Mouse (Mus musculus): Measurements from ENCODE around the gene Crybb1. TPM values are rescaled to one million over a fixed set of nuclear protein-coding genes. Genes with fewer than 3 reads are reported as not detected.

The Crybb1 gene
- polyA plus RNA-seq, 1 experiment, result 0.46 TPM

DNA sequence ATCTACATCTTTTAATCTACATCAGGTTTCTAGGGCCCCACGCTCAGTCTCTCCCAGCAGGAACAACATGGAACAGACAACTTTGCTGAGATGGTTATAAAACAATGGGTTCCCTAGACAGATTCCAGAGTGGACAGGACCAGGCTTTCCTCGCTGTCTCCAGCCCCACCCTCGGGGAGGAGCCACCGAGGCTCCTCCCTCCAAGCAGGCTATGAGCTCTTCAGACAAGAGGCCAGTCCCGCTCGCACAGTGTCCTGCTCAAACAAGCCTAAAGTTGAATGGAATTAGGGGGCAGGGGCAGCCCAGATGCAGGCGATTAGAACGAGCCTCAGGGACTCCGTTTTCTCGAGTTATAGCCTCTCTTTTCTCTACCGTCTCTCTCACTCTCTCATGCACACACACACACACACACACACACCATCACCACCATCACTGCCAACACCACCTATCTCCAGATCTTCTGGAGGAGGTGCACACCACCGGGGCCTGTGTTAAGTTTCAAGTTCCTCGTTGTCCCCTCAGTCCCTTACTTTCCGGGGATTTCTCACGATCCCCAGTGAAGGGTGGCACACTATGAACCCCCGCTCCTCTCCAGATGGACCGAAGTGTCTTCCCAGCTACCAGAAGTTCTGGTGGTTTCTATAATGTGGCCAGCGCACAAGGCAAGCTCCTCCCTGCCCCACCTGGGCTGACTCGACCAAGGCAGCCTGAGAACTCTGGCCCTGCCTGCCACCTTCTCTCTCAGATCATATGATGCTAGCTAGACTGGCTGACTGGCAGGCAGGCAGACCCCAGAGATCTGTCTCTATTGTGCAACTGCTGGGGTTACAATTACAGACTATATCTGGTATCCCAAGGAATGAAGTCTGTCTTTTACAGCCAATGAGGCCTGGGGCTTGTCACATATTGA is 42.0 kb upstream of the Crybb1 start:
- H3K27ac ChIP-seq (ENCODE audit: insufficient read depth, low read length), result no peak overlapping the region
- no peaks in the 10 kb centered on the region for H3K36me3 ChIP-seq (ENCODE audit: control insufficient read depth, insufficient read depth, low read length)
- H3K27me3 ChIP-seq (ENCODE audit: control insufficient read depth, insufficient read depth, low read length), result no peaks in the 10 kb centered on the region
- H3K4me3 ChIP-seq (ENCODE audit: extremely low read depth, insufficient read depth, insufficient read length), result no peak overlapping the region
- DNase-seq (ENCODE audit: low read depth in 1 of 2, low spot score in 2 of 2), result no peak
- TF ChIP-seq CTCF (IDR thresholded peaks at IDR 0.05; ENCODE audit: extremely low read depth, insufficient read depth, insufficient read length, insufficient replicate concordance) (no peak), POLR2A (IDR thresholded peaks at IDR 0.05; ENCODE audit: low read depth, low read length) (no peak)
- WGBS, result 70% methylated on average over 19 of the region's 19 CpGs
- H3K4me1 ChIP-seq (ENCODE audit: control insufficient read depth, insufficient read depth, insufficient read length), result no peaks in the 10 kb centered on the region; the same call in 1 of the 2 replicates

DNA sequence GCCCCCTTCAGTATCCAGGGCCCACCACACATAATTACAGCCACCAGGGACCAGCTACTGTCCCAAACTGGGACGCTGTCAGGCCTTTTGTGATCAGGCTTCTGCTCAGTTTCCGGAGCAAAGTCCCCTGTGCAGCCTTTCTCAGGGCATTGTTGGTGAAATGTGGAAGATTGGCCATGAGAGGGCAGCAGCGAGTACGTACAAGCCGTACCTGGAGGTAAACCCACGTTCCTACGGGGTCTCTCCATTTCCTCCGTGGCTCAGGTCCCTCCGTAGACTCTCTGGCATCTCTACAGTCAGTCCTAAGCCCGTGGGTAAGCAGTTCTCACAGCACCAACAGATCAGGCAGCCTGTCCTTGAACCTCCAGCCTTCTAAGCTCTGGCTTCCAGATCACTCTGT is 41.2 kb upstream of the Crybb1 start:
- Histone ChIP-seq H3K4me1 (ENCODE audit: control insufficient read depth, insufficient read depth, insufficient read length) (no peaks in the 10 kb centered on the region; the same call in 1 of the 2 replicates), H3K27me3 (ENCODE audit: control insufficient read depth, insufficient read depth, low read length) (no peaks in the 10 kb centered on the region), H3K4me3 (ENCODE audit: extremely low read depth, insufficient read depth, insufficient read length) (no peak overlapping the region), H3K36me3 (ENCODE audit: control insufficient read depth, insufficient read depth, low read length) (no peaks in the 10 kb centered on the region), H3K27ac (ENCODE audit: insufficient read depth, low read length) (no peak overlapping the region)
- peak; percentile 72; the same call in 1 of the 2 replicates for TF ChIP-seq CTCF (IDR thresholded peaks at IDR 0.05; ENCODE audit: extremely low read depth, insufficient read depth, insufficient read length, insufficient replicate concordance)
- TF ChIP-seq POLR2A (IDR thresholded peaks at IDR 0.05; ENCODE audit: low read depth, low read length), result no peak
- peak; percentile 25 to 55 for DNase-seq (ENCODE audit: low read depth in 1 of 2, low spot score in 2 of 2)
- 6% methylated on average over 10 of the region's 10 CpGs for WGBS

DNA sequence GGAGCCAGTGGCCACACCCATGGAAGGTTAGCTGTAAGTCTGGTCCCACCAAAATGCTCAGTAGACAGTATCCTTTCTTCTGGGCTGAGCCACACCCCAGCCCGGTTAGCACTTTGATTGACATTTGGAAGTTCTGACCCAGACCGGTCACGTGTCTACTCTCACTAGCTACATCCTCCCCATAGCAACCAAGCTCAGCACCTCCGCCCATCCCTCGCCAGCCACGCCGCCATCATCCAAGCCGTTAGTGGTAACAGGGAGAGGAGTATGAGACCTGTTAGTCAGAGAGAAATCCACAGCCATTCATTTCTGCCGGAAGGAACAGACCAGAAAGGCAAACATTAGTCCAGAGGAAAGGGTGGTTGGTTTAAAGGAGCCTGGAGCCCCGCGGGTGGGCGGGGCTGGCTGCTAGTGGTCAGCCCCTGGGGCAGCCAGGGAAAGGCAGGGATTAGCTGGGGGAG is 40.3 kb upstream of the Crybb1 start:
- Histone ChIP-seq H3K27me3 (ENCODE audit: control insufficient read depth, insufficient read depth, low read length) (no peaks in the 10 kb centered on the region), H3K36me3 (ENCODE audit: control insufficient read depth, insufficient read depth, low read length) (no peaks in the 10 kb centered on the region)
- WGBS, result 74% methylated on average over 12 of the region's 12 CpGs

DNA sequence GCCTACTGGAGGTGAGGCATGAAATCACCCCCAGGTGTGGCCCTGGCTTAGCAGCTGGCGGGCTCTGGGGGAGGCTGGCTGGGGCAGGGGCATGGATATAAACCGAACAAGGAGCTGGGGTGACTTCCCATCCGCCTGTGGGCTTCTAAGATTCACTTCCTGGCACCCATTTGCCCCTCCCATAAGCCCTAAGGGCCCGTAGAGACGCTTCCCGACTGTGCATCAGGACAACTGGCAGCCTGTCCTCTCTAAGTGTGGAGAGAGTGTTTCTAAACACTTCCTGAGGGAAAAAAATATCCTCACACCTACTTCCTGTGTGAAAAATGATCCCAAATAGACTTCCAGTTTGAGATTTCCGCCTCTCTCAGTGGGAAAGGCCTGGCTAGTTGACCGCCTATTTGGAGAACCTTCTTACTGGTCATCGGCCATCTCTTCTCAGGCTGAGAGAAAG is 39.8 kb upstream of the Crybb1 start:
- TF ChIP-seq POLR2A (IDR thresholded peaks at IDR 0.05; ENCODE audit: low read depth, low read length) (no peak), CTCF (IDR thresholded peaks at IDR 0.05; ENCODE audit: extremely low read depth, insufficient read depth, insufficient read length, insufficient replicate concordance) (no peak)
- no peak for DNase-seq (ENCODE audit: low read depth in 1 of 2, low spot score in 2 of 2)
- no peaks in the 10 kb centered on the region for H3K36me3 ChIP-seq (ENCODE audit: control insufficient read depth, insufficient read depth, low read length)
- H3K4me3 ChIP-seq (ENCODE audit: extremely low read depth, insufficient read depth, insufficient read length), result no peak overlapping the region
- H3K4me1 ChIP-seq (ENCODE audit: control insufficient read depth, insufficient read depth, insufficient read length), result peaks cover 3% of the 10 kb centered on the region; the same call in 1 of the 2 replicates
- H3K27ac ChIP-seq (ENCODE audit: insufficient read depth, low read length), result no peak overlapping the region
- WGBS, result 58% methylated on average over 9 of the region's 9 CpGs
- no peaks in the 10 kb centered on the region for H3K27me3 ChIP-seq (ENCODE audit: control insufficient read depth, insufficient read depth, low read length)

More for the DNA sequence above, 40.3 kb upstream of the Crybb1 start:
- H3K27ac ChIP-seq (ENCODE audit: insufficient read depth, low read length), result no peak overlapping the region
- no peak overlapping the region for H3K4me3 ChIP-seq (ENCODE audit: extremely low read depth, insufficient read depth, insufficient read length)
- DNase-seq (ENCODE audit: low read depth in 1 of 2, low spot score in 2 of 2), result no peak
- H3K4me1 ChIP-seq (ENCODE audit: control insufficient read depth, insufficient read depth, insufficient read length), result peaks cover 1% of the 10 kb centered on the region; the same call in 1 of the 2 replicates
- TF ChIP-seq CTCF (IDR thresholded peaks at IDR 0.05; ENCODE audit: extremely low read depth, insufficient read depth, insufficient read length, insufficient replicate concordance) (no peak), POLR2A (IDR thresholded peaks at IDR 0.05; ENCODE audit: low read depth, low read length) (no peak)

DNA sequence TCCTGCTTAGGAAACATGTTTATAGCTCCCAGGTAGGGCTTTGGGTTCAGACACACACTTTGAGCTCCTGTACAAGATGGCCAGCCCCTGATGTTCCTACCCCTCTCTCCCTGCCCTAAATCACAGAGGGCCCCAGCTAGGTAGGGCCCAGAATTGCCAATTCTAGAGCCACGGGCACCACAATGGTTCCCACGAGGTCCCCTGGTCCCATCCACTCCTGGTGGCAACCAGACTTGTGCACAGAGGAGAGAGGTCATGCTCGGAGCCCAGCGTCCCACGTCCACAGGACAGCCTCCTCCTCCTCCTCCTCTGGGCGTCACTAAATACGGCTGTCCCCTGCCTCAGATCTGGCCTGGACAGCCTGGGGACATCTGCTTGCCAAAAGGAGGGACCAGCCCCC is 39.3 kb upstream of the Crybb1 start:
- Histone ChIP-seq H3K36me3 (ENCODE audit: control insufficient read depth, insufficient read depth, low read length) (no peaks in the 10 kb centered on the region), H3K4me3 (ENCODE audit: extremely low read depth, insufficient read depth, insufficient read length) (no peak overlapping the region), H3K27ac (ENCODE audit: insufficient read depth, low read length) (no peak overlapping the region), H3K4me1 (ENCODE audit: control insufficient read depth, insufficient read depth, insufficient read length) (peaks cover 3% of the 10 kb centered on the region; the same call in 1 of the 2 replicates), H3K27me3 (ENCODE audit: control insufficient read depth, insufficient read depth, low read length) (no peaks in the 10 kb centered on the region)
- no peak for TF ChIP-seq CTCF (IDR thresholded peaks at IDR 0.05; ENCODE audit: extremely low read depth, insufficient read depth, insufficient read length, insufficient replicate concordance)
- TF ChIP-seq POLR2A (IDR thresholded peaks at IDR 0.05; ENCODE audit: low read depth, low read length), result no peak
- WGBS, result 88% methylated on average over 7 of the region's 7 CpGs
- DNase-seq (ENCODE audit: low read depth in 1 of 2, low spot score in 2 of 2), result no peak

DNA sequence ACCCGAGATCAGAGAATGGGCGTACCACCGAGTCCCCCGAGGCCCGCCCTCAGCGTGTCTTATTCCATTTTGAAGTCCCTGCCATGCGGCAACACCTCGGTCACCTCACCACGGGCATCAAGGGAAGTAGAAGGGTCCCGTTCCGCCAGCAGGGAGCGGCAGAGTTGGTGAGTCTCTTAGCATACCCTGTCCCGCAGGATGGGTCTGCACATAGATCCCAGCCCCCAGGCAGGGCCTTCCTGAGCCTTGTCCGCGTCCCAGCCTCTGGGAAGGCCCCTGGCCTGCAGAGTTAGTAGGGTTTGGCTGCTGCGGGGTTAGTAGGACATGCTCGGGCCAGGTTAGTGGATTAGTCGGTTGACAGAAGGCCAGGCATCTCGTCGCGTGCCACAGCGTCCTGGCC is 38.6 kb upstream of the Crybb1 start:
- Histone ChIP-seq H3K4me1 (ENCODE audit: control insufficient read depth, insufficient read depth, insufficient read length) (peaks cover 3% of the 10 kb centered on the region; the same call in 1 of the 2 replicates), H3K27ac (ENCODE audit: insufficient read depth, low read length) (no peak overlapping the region), H3K4me3 (ENCODE audit: extremely low read depth, insufficient read depth, insufficient read length) (no peak overlapping the region), H3K27me3 (ENCODE audit: control insufficient read depth, insufficient read depth, low read length) (no peaks in the 10 kb centered on the region), H3K36me3 (ENCODE audit: control insufficient read depth, insufficient read depth, low read length) (no peaks in the 10 kb centered on the region)
- no peak for DNase-seq (ENCODE audit: low read depth in 1 of 2, low spot score in 2 of 2)
- 92% methylated on average over 22 of the region's 22 CpGs for WGBS
- TF ChIP-seq POLR2A (IDR thresholded peaks at IDR 0.05; ENCODE audit: low read depth, low read length), result no peak
- TF ChIP-seq CTCF (IDR thresholded peaks at IDR 0.05; ENCODE audit: extremely low read depth, insufficient read depth, insufficient read length, insufficient replicate concordance), result no peak
